Mouse (Mus musculus): ENCODE data around the gene Rwdd1. TPM values are rescaled to one million over a fixed set of nuclear protein-coding genes. Genes with fewer than 3 reads are reported as not detected.
"Not testable (repeated sequence)": the region's sequence is repeated elsewhere in the genome, so short reads cannot be mapped to it uniquely, and the experiment has no call there.

The Rwdd1 gene
- polyA plus RNA-seq, 1 experiment = 48.0 TPM

- Histone ChIP-seq H3K27me3 (ENCODE audit: control insufficient read depth, insufficient read depth, low read length) (no peaks in the 10 kb centered on the region), H3K27ac (ENCODE audit: control insufficient read depth, insufficient read depth, low read length) (no peak overlapping the region), H3K4me3 (ENCODE audit: control insufficient read depth, insufficient read depth, low read length) (peak overlapping the region; percentile 2; the same call in 1 of the 2 replicates), H3K4me1 (replicated peaks; ENCODE audit: control insufficient read depth, insufficient read depth, low read length) (peaks cover 3% of the 10 kb centered on the region; the same call in 1 of the 2 replicates), H3K36me3 (ENCODE audit: control insufficient read depth, insufficient read depth, low read length) (no peaks in the 10 kb centered on the region)
- TF ChIP-seq POLR2A (IDR thresholded peaks at IDR 0.05; ENCODE audit: control insufficient read depth, extremely low read depth, insufficient read depth, low read length, poor library complexity) (no peak), CTCF (IDR thresholded peaks at IDR 0.05; ENCODE audit: borderline replicate concordance, control insufficient read depth, extremely low read depth, insufficient read depth, low read length, poor library complexity) (peak; percentile 64; the same call in 1 of the 2 replicates)
- peak; percentile 72 for DNase-seq
- WGBS = 21% methylated on average over 22 of the region's 22 CpGs
Measured at GRCm38 (mm10) chr10:34033630-34034305, 14.3 kb upstream of the Rwdd1 start.

- DNase-seq = no peak
Measured at GRCm38 (mm10) chr10:34030322-34030721, 10.9 kb upstream of the Rwdd1 start.

GRCm38 (mm10) chr10:34018746-34019301, 600 bp downstream of the Rwdd1 start:
- Histone ChIP-seq H3K27me3 (ENCODE audit: control insufficient read depth, insufficient read depth, low read length) (no peaks in the 10 kb centered on the region), H3K4me3 (ENCODE audit: control insufficient read depth, insufficient read depth, low read length) (peak overlapping the region; percentile 69), H3K36me3 (ENCODE audit: control insufficient read depth, insufficient read depth, low read length) (no peaks in the 10 kb centered on the region), H3K27ac (ENCODE audit: control insufficient read depth, insufficient read depth, low read length) (peak overlapping the region; percentile 19; the same call in 1 of the 2 replicates), H3K4me1 (replicated peaks; ENCODE audit: control insufficient read depth, insufficient read depth, low read length) (peaks cover 4% of the 10 kb centered on the region; the same call in 1 of the 2 replicates)
- WGBS = 2% methylated on average over 21 of the region's 21 CpGs
- TF ChIP-seq POLR2A (IDR thresholded peaks at IDR 0.05; ENCODE audit: control insufficient read depth, extremely low read depth, insufficient read depth, low read length, poor library complexity) (no peak), CTCF (IDR thresholded peaks at IDR 0.05; ENCODE audit: borderline replicate concordance, control insufficient read depth, extremely low read depth, insufficient read depth, low read length, poor library complexity) (no peak)
- DNase-seq = peak; percentile 3

More at GRCm38 (mm10) chr10:34030322-34030721, 10.9 kb upstream of the Rwdd1 start:
- TF ChIP-seq CTCF (IDR thresholded peaks at IDR 0.05; ENCODE audit: borderline replicate concordance, control insufficient read depth, extremely low read depth, insufficient read depth, low read length, poor library complexity) (no peak), POLR2A (IDR thresholded peaks at IDR 0.05; ENCODE audit: control insufficient read depth, extremely low read depth, insufficient read depth, low read length, poor library complexity) (no peak)
- Histone ChIP-seq H3K4me1 (replicated peaks; ENCODE audit: control insufficient read depth, insufficient read depth, low read length) (peaks cover 3% of the 10 kb centered on the region; the same call in 1 of the 2 replicates), H3K27me3 (ENCODE audit: control insufficient read depth, insufficient read depth, low read length) (no peaks in the 10 kb centered on the region), H3K36me3 (ENCODE audit: control insufficient read depth, insufficient read depth, low read length) (no peaks in the 10 kb centered on the region), H3K4me3 (ENCODE audit: control insufficient read depth, insufficient read depth, low read length) (no peak overlapping the region), H3K27ac (ENCODE audit: control insufficient read depth, insufficient read depth, low read length) (no peak overlapping the region)
- WGBS = 35% methylated on average over 5 of the region's 5 CpGs

GRCm38 (mm10) chr10:34013241-34013640, 6.2 kb downstream of the Rwdd1 start:
- no peak for DNase-seq
- Histone ChIP-seq H3K27me3 (ENCODE audit: control insufficient read depth, insufficient read depth, low read length) (no peaks in the 10 kb centered on the region), H3K4me3 (ENCODE audit: control insufficient read depth, insufficient read depth, low read length) (no peak overlapping the region), H3K27ac (ENCODE audit: control insufficient read depth, insufficient read depth, low read length) (no peak overlapping the region), H3K36me3 (ENCODE audit: control insufficient read depth, insufficient read depth, low read length) (0 out of 2 replicates have a peak, but pooled peaks cover 3% of the 10 kb centered on the region), H3K4me1 (replicated peaks; ENCODE audit: control insufficient read depth, insufficient read depth, low read length) (0 out of 2 replicates have a peak, but pooled peaks cover 1% of the 10 kb centered on the region)
- TF ChIP-seq POLR2A (IDR thresholded peaks at IDR 0.05; ENCODE audit: control insufficient read depth, extremely low read depth, insufficient read depth, low read length, poor library complexity) (no peak), CTCF (IDR thresholded peaks at IDR 0.05; ENCODE audit: borderline replicate concordance, control insufficient read depth, extremely low read depth, insufficient read depth, low read length, poor library complexity) (no peak)
- 97% methylated on average over 2 of the region's 2 CpGs for WGBS

- WGBS = 96% methylated on average over 4 of the region's 4 CpGs
- H3K4me1 ChIP-seq (replicated peaks; ENCODE audit: control insufficient read depth, insufficient read depth, low read length) = no peaks in the 10 kb centered on the region
- H3K27me3 ChIP-seq (ENCODE audit: control insufficient read depth, insufficient read depth, low read length) = no peaks in the 10 kb centered on the region
- H3K27ac ChIP-seq (ENCODE audit: control insufficient read depth, insufficient read depth, low read length) = no peak overlapping the region
- TF ChIP-seq CTCF (IDR thresholded peaks at IDR 0.05; ENCODE audit: borderline replicate concordance, control insufficient read depth, extremely low read depth, insufficient read depth, low read length, poor library complexity) = no peak
- TF ChIP-seq POLR2A (IDR thresholded peaks at IDR 0.05; ENCODE audit: control insufficient read depth, extremely low read depth, insufficient read depth, low read length, poor library complexity) = no peak
- H3K36me3 ChIP-seq (ENCODE audit: control insufficient read depth, insufficient read depth, low read length) = 0 out of 2 replicates have a peak, but pooled peaks cover 3% of the 10 kb centered on the region
- no peak for DNase-seq
- H3K4me3 ChIP-seq (ENCODE audit: control insufficient read depth, insufficient read depth, low read length) = no peak overlapping the region
Measured at GRCm38 (mm10) chr10:34012581-34012980, 6.8 kb downstream of the Rwdd1 start.

GRCm38 (mm10) chr10:33998397-33998796, 21.0 kb downstream of the Rwdd1 start:
- no peak overlapping the region for H3K27ac ChIP-seq (ENCODE audit: control insufficient read depth, insufficient read depth, low read length)
- TF ChIP-seq CTCF (IDR thresholded peaks at IDR 0.05; ENCODE audit: borderline replicate concordance, control insufficient read depth, extremely low read depth, insufficient read depth, low read length, poor library complexity) (no peak), POLR2A (IDR thresholded peaks at IDR 0.05; ENCODE audit: control insufficient read depth, extremely low read depth, insufficient read depth, low read length, poor library complexity) (no peak)
- no peaks in the 10 kb centered on the region for H3K4me1 ChIP-seq (replicated peaks; ENCODE audit: control insufficient read depth, insufficient read depth, low read length)
- no peaks in the 10 kb centered on the region for H3K27me3 ChIP-seq (ENCODE audit: control insufficient read depth, insufficient read depth, low read length)
- H3K36me3 ChIP-seq (ENCODE audit: control insufficient read depth, insufficient read depth, low read length) = peaks cover 36% of the 10 kb centered on the region
- H3K4me3 ChIP-seq (ENCODE audit: control insufficient read depth, insufficient read depth, low read length) = no peak overlapping the region
- DNase-seq = no peak

- not testable (repeated sequence) for H3K4me1 ChIP-seq (replicated peaks; ENCODE audit: control insufficient read depth, insufficient read depth, low read length); H3K27me3 ChIP-seq (ENCODE audit: control insufficient read depth, insufficient read depth, low read length); DNase-seq; H3K27ac ChIP-seq (ENCODE audit: control insufficient read depth, insufficient read depth, low read length); H3K4me3 ChIP-seq (ENCODE audit: control insufficient read depth, insufficient read depth, low read length)
- H3K36me3 ChIP-seq (ENCODE audit: control insufficient read depth, insufficient read depth, low read length) = peaks cover 42% of the 10 kb centered on the region
- 94% methylated on average over 6 of the region's 8 CpGs for WGBS
Measured at GRCm38 (mm10) chr10:33996686-33997085, 22.7 kb downstream of the Rwdd1 start.
